In the genomic region with DNA sequence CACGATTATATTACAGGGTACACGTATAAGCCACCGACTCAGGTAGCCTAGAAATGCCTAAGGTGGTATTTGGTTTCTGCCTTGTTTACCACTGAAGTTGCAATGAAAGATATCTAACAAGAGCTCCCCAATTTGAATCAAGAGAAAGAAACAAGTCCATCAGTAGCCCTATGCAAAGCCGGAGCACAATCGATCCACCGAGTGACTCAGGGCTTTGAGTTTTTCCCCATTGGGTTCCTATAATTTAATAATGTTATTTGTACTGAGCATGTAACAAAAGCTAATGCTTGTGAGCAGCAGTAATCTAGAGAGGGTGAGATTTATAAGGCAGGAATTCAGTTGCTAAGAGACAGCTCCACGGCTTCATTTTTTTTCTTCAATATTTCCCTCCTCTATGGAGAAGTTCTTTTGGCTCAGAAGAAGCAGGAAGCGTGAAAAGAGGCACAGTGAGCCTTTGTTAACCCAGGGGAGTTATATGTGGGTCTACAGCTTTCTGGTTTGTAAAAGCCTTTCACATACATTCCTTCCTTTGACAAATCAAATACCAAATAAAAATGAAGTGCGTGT, we compare ENCODE assay signal across 8 mouse cellular contexts. TPM values are rescaled to one million over a fixed set of nuclear protein-coding genes. Genes with fewer than 3 reads are reported as not detected.
DNase-seq lines count a peak whose midpoint lies in the region; ATAC-seq and TF ChIP-seq lines count a peak whose summit lies in the region.

No protein-coding gene starts in this region.

- H3K4me1 ChIP-seq in lung, embryonic 14.5 days (ENCODE audit: insufficient read depth) = peaks cover 35% of the 10 kb centered on the region
- H3K4me1 ChIP-seq in forebrain, embryonic 14.5 days (ENCODE audit: control insufficient read depth, insufficient read depth, low read length) = peaks cover 34% of the 10 kb centered on the region
- H3K4me1 ChIP-seq in intestine, postnatal 0 days (replicated peaks; ENCODE audit: control insufficient read depth, insufficient read depth, low read length) = 0 out of 2 replicates have a peak, but pooled peaks cover 6% of the 10 kb centered on the region
- peaks cover 56% of the 10 kb centered on the region for H3K4me1 ChIP-seq in neural tube, embryonic 15.5 days

- DNase-seq in lung, embryonic 14.5 days = peak; percentile 81
- DNase-seq in lung, postnatal 10 days = no peak
- DNase-seq in forebrain, embryonic 14.5 days (ENCODE audit: low spot score) = peak; percentile 77
- DNase-seq in urinary bladder, postnatal 14 days (ENCODE audit: low spot score) = no peak
- no peak for DNase-seq in frontal cortex, postnatal 36 days (ENCODE audit: low spot score in 2 of 2)
- DNase-seq in spleen, postnatal 10 days (ENCODE audit: low spot score in 2 of 2) = no peak

- no peaks in the 10 kb centered on the region for H3K36me3 ChIP-seq in lung, embryonic 14.5 days (ENCODE audit: insufficient read depth)
- no peaks in the 10 kb centered on the region for H3K36me3 ChIP-seq in forebrain, embryonic 14.5 days (ENCODE audit: control insufficient read depth, insufficient read depth, low read length)
- H3K36me3 ChIP-seq in intestine, postnatal 0 days (ENCODE audit: control insufficient read depth, insufficient read depth) = no peaks in the 10 kb centered on the region
- no peaks in the 10 kb centered on the region for H3K36me3 ChIP-seq in neural tube, embryonic 15.5 days

- peak overlapping the region; percentile 30; the same call in 1 of the 2 replicates for H3K9ac ChIP-seq in lung, embryonic 14.5 days
- peak overlapping the region; percentile 52 for H3K9ac ChIP-seq in forebrain, embryonic 14.5 days (ENCODE audit: low read length)
- 0 out of 2 replicates have a peak overlapping the region, but pooled peaks have one; percentile 31 for H3K9ac ChIP-seq in intestine, postnatal 0 days (ENCODE audit: low read depth, low read length)
- peak overlapping the region; percentile 31; the same call in 1 of the 2 replicates for H3K9ac ChIP-seq in neural tube, embryonic 15.5 days (replicated peaks)

- no peaks in the 10 kb centered on the region for H3K9me3 ChIP-seq in lung, embryonic 14.5 days (ENCODE audit: low read depth, low read length)
- no peaks in the 10 kb centered on the region for H3K9me3 ChIP-seq in forebrain, embryonic 14.5 days (replicated peaks; ENCODE audit: control insufficient read depth, low read length)
- H3K9me3 ChIP-seq in intestine, postnatal 0 days (ENCODE audit: control insufficient read depth) = no peaks in the 10 kb centered on the region
- H3K9me3 ChIP-seq in neural tube, embryonic 15.5 days (replicated peaks) = no peaks in the 10 kb centered on the region

- H3K4me3 ChIP-seq in lung, embryonic 14.5 days (ENCODE audit: low read depth, low read length) = no peak overlapping the region
- no peak overlapping the region for H3K4me3 ChIP-seq in forebrain, embryonic 14.5 days (ENCODE audit: low read depth, low read length)
- no peak overlapping the region for H3K4me3 ChIP-seq in intestine, postnatal 0 days (ENCODE audit: low read depth, low read length)
- H3K4me3 ChIP-seq in neural tube, embryonic 15.5 days (replicated peaks) = no peak overlapping the region

- peak overlapping the region; percentile 49 for H3K4me2 ChIP-seq in lung, embryonic 14.5 days
- peak overlapping the region; percentile 33 for H3K4me2 ChIP-seq in forebrain, embryonic 14.5 days (ENCODE audit: low read length)
- H3K4me2 ChIP-seq in intestine, postnatal 0 days (replicated peaks; ENCODE audit: low read depth) = peak overlapping the region; percentile 58
- H3K4me2 ChIP-seq in neural tube, embryonic 15.5 days = peak overlapping the region; percentile 41

- ATAC-seq in lung, embryonic 14.5 days (ENCODE audit: insufficient read depth) = peak; percentile 74
- peak; percentile 35 for ATAC-seq in forebrain, embryonic 14.5 days
- no peak for ATAC-seq in intestine, postnatal 0 days
- peak; percentile 68 for ATAC-seq in neural tube, embryonic 15.5 days (ENCODE audit: low FRiP score)

- TF ChIP-seq CTCF in lung, embryonic 14.5 days (IDR thresholded peaks at IDR 0.05; ENCODE audit: low read depth) = no peak
- TF ChIP-seq CTCF in intestine, postnatal 0 days (IDR thresholded peaks at IDR 0.05; ENCODE audit: low read depth) = no peak

- 28% methylated on average over 9 of the region's 9 CpGs for WGBS in lung, embryonic 14.5 days
- 17% methylated on average over 9 of the region's 9 CpGs for WGBS in forebrain, embryonic 14.5 days
- 47% methylated on average over 9 of the region's 9 CpGs for WGBS in intestine, postnatal 0 days
- 29% methylated on average over 9 of the region's 9 CpGs for WGBS in neural tube, embryonic 15.5 days

- no peaks in the 10 kb centered on the region for H3K27me3 ChIP-seq in lung, embryonic 14.5 days (ENCODE audit: insufficient read depth, low read length)
- H3K27me3 ChIP-seq in forebrain, embryonic 14.5 days (replicated peaks; ENCODE audit: control insufficient read depth, insufficient read depth, low read length) = no peaks in the 10 kb centered on the region
- H3K27me3 ChIP-seq in intestine, postnatal 0 days (replicated peaks; ENCODE audit: control insufficient read depth, insufficient read depth, low read length) = no peaks in the 10 kb centered on the region
- no peaks in the 10 kb centered on the region for H3K27me3 ChIP-seq in neural tube, embryonic 15.5 days (replicated peaks)

- peak overlapping the region; percentile 89 for H3K27ac ChIP-seq in lung, embryonic 14.5 days (ENCODE audit: low read depth)
- peak overlapping the region; percentile 88 for H3K27ac ChIP-seq in forebrain, embryonic 14.5 days (ENCODE audit: low read depth, low read length)
- H3K27ac ChIP-seq in intestine, postnatal 0 days (ENCODE audit: low read depth, low read length) = 0 out of 2 replicates have a peak overlapping the region, but pooled peaks have one; percentile 17
- H3K27ac ChIP-seq in neural tube, embryonic 15.5 days (replicated peaks) = peak overlapping the region; percentile 85

RNA-seq across cellular contexts. Expression of a gene that starts 18.8 kb away (rescaled TPM):
- 11.6 and 12.8 TPM in 2 replicates for polyA plus RNA-seq in lung, embryonic 14.5 days (2014; fragmentation: Nextera tagmentation; extraction: Ambion mirVana)
- 15.6 and 16.6 TPM in 2 replicates for polyA plus RNA-seq in forebrain, embryonic 14.5 days (2014; fragmentation: Nextera tagmentation; extraction: Ambion mirVana)
- 3.7 and 4.4 TPM in 2 replicates for polyA plus RNA-seq in intestine, postnatal 0 days (2015; fragmentation: Nextera tagmentation; extraction: Ambion mirVana)
- 10.7 and 11.6 TPM in 2 replicates for polyA plus RNA-seq in neural tube, embryonic 15.5 days (2015; fragmentation: Nextera tagmentation; extraction: Ambion mirVana)

RNA-seq across cellular contexts. Expression of a gene that starts 35.8 kb away (rescaled TPM):
- 1.9 and 3.0 TPM in 2 replicates for polyA plus RNA-seq in lung, embryonic 14.5 days (2014; fragmentation: Nextera tagmentation; extraction: Ambion mirVana)
- 0.58 and 1.5 TPM in 2 replicates for polyA plus RNA-seq in forebrain, embryonic 14.5 days (2014; fragmentation: Nextera tagmentation; extraction: Ambion mirVana)
- 3.5 and 4.1 TPM in 2 replicates for polyA plus RNA-seq in intestine, postnatal 0 days (2015; fragmentation: Nextera tagmentation; extraction: Ambion mirVana)
- polyA plus RNA-seq in neural tube, embryonic 15.5 days (2015; fragmentation: Nextera tagmentation; extraction: Ambion mirVana) = 0.50 and 7.6 TPM in 2 replicates

RNA-seq across cellular contexts. Expression of a gene that starts 48.5 kb away (rescaled TPM):
- 1,596 and 1,677 TPM in 2 replicates for polyA plus RNA-seq in lung, embryonic 14.5 days (2014; fragmentation: Nextera tagmentation; extraction: Ambion mirVana)
- polyA plus RNA-seq in forebrain, embryonic 14.5 days (2014; fragmentation: Nextera tagmentation; extraction: Ambion mirVana) = 409 and 464 TPM in 2 replicates
- 145 and 156 TPM in 2 replicates for polyA plus RNA-seq in intestine, postnatal 0 days (2015; fragmentation: Nextera tagmentation; extraction: Ambion mirVana)
- polyA plus RNA-seq in neural tube, embryonic 15.5 days (2015; fragmentation: Nextera tagmentation; extraction: Ambion mirVana) = 378 and 417 TPM in 2 replicates

Comparison
In these comparisons a context has a peak if more than half of its experiments do, and no peak if none do; other contexts are left out.
1. DNase-seq: peak in lung, embryonic 14.5 days (single experiment) and forebrain, embryonic 14.5 days (single experiment); none in lung, postnatal 10 days (single experiment), urinary bladder, postnatal 14 days (single experiment), frontal cortex, postnatal 36 days (0 of 2) and spleen, postnatal 10 days (0 of 2).
2. H3K27ac ChIP-seq: peak in every context shown above with its lines; median percentile 89 in lung, embryonic 14.5 days; 88 in forebrain, embryonic 14.5 days; 85 in neural tube, embryonic 15.5 days; 17 in intestine, postnatal 0 days.
3. Peak in every context shown above with its lines, with median percentiles within 50 percentile points of each other: H3K4me2 ChIP-seq and H3K9ac ChIP-seq.